Mouse (Mus musculus) myocyte (in vitro differentiated cells): ENCODE results near the gene Btla. TPM values are rescaled to one million over a fixed set of nuclear protein-coding genes. Genes with fewer than 3 reads are reported as not detected.

ENCODE experiments used
- H3K27me3 ChIP-seq: one replicate; pipeline ENCODE4 v1.6.1; 2011; ENCODE audit not compliant: control insufficient read depth, insufficient read depth, insufficient read length
- H3K36me3 ChIP-seq: one replicate; pipeline ENCODE4 v1.6.1; 2011; ENCODE audit not compliant: control insufficient read depth, insufficient read depth
- H3K4me2 ChIP-seq: one replicate; pipeline ENCODE4 v1.6.1; 2011; ENCODE audit warnings: low read depth, control low read depth
- H3K4me3 ChIP-seq: one replicate; pipeline ENCODE4 v1.5.1; 2011; ENCODE audit warnings: mild to moderate bottlenecking, control low read depth, moderate library complexity
- H3K79me2 ChIP-seq: one replicate; pipeline ENCODE4 v1.6.1; 2011; ENCODE audit not compliant: control insufficient read depth, insufficient read depth
- H3ac ChIP-seq: one replicate; pipeline ENCODE4 v1.6.1; 2011; ENCODE audit not compliant: control insufficient read depth, insufficient read length
- CEBPB ChIP-seq: IDR thresholded peaks from 2 replicates; pipeline ENCODE4 v1.6.1; 2011; ENCODE audit warnings: mild to moderate bottlenecking, moderate library complexity; ENCODE audit not compliant: poor library complexity, insufficient read depth, severe bottlenecking
- E2F4 ChIP-seq: IDR thresholded peaks from one replicate; pipeline ENCODE4 v1.6.1; 2011; ENCODE audit warnings: mild to moderate bottlenecking, control low read depth, moderate library complexity; ENCODE audit not compliant: insufficient read depth
- MAX ChIP-seq: IDR thresholded peaks from one replicate; pipeline ENCODE4 v1.6.1; 2011; ENCODE audit warnings: low read depth, mild to moderate bottlenecking, control low read depth
- MYOD1 ChIP-seq, 3 experiments: IDR thresholded peaks; one replicate each; pipeline ENCODE4 v1.6.1; 2011; ENCODE audit warnings: control low read depth in 2 of 3, low read depth in 2 of 3, mild to moderate bottlenecking in 2 of 3, moderate library complexity in 1 of 3; ENCODE audit not compliant: insufficient read length in 2 of 3, control insufficient read depth in 1 of 3
- MYOG ChIP-seq, 3 experiments: IDR thresholded peaks; one replicate each; pipeline ENCODE4 v1.6.1; 2011; ENCODE audit warnings: control low read depth in 2 of 3, low read depth in 2 of 3, mild to moderate bottlenecking in 2 of 3; ENCODE audit not compliant: insufficient read length in 2 of 3, control insufficient read depth in 1 of 3, insufficient read depth in 1 of 3
- POLR2A ChIP-seq: IDR thresholded peaks from one replicate; pipeline ENCODE4 v1.6.1; 2011; ENCODE audit warnings: low read depth, mild to moderate bottlenecking, control low read depth, moderate library complexity; ENCODE audit not compliant: insufficient read length
- POLR2AphosphoS2 ChIP-seq: IDR thresholded peaks from one replicate; pipeline ENCODE4 v1.6.1; 2011; ENCODE audit warnings: low read depth, control low read depth; ENCODE audit not compliant: insufficient read length
- REST ChIP-seq: IDR thresholded peaks from one replicate; pipeline ENCODE4 v1.6.1; 2011; ENCODE audit warnings: mild to moderate bottlenecking, control low read depth, moderate library complexity; ENCODE audit not compliant: insufficient read depth, insufficient read length
- SRF ChIP-seq: IDR thresholded peaks from one replicate; pipeline ENCODE4 v1.6.1; 2011; ENCODE audit warnings: low read depth; ENCODE audit not compliant: control insufficient read depth, insufficient read length
- TCF12 ChIP-seq: IDR thresholded peaks from one replicate; pipeline ENCODE4 v1.6.1; 2011; ENCODE audit warnings: mild to moderate bottlenecking, control low read depth; ENCODE audit not compliant: poor library complexity, insufficient read depth, severe bottlenecking
- TCF3 ChIP-seq: IDR thresholded peaks from one replicate; pipeline ENCODE4 v1.6.1; 2011; ENCODE audit warnings: low read depth, control low read depth; ENCODE audit not compliant: insufficient read length
- USF1 ChIP-seq: IDR thresholded peaks from one replicate; pipeline ENCODE4 v1.6.1; 2011; ENCODE audit warnings: low read depth, mild to moderate bottlenecking, control low read depth, moderate library complexity
- polyA plus RNA-seq: library from polyadenylated mRNA; unstranded; fragments of >200 nt; fragmentation: generic; extraction: Trizol; gene quantifications from one replicate; pipeline ENCODE4 v1.2.1, GENCODE M21; 2012; ENCODE audit warnings: missing spikeins

Btla gene
- 0.02 TPM for polyA plus RNA-seq

- peak within 1 kb of the TSS; percentile 10 for H3K4me2 ChIP-seq
- no peak within 1 kb of the TSS for H3K4me3 ChIP-seq
- H3K27me3 ChIP-seq = no peaks in the 10 kb centered on the region
- H3ac ChIP-seq = no peak within 1 kb of the TSS
- H3K36me3 ChIP-seq = no peaks in the 10 kb centered on the region
- TF ChIP-seq E2F4 = no peak
- TF ChIP-seq MYOG (IDR thresholded peaks at IDR 0.05; ENCODE audit: control insufficient read depth in 1 of 3, insufficient read depth in 1 of 3, insufficient read length in 2 of 3, low read depth in 2 of 3) = no peak
- no peaks in the 10 kb centered on the region for H3K79me2 ChIP-seq
Observed at GRCm38 (mm10) chr16:45223648-45224388, at the start of gene Btla. Gene Btla, plus strand, starts transcription at chr16:45224315.

DNA sequence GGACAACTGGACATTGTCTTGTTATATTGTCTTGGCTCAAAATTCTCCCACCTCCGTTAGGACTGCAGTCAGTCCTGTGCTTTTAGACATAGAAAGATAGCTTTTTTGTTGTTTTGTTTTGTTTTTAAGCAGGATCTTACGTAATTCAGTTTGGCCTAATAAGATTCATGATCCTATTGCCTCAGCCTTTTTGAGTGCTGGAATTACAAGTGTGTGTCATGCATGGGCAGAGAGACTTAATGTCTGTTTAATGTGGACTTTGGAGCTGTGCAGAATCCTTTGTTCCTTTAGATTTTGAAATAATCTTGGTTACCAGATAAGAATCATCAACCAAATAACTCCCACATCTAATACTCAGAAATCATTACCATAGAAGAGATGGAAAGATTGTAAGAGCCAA lies 45.6 kb upstream of the Btla start:
- Histone ChIP-seq H3K79me2 (peaks cover 5% of the 10 kb centered on the region), H3ac (no peak overlapping the region), H3K27me3 (no peaks in the 10 kb centered on the region), H3K4me3 (no peak overlapping the region), H3K4me2 (no peak overlapping the region), H3K36me3 (peaks cover 24% of the 10 kb centered on the region)
- no peak for TF ChIP-seq MYOD1 (IDR thresholded peaks at IDR 0.05; ENCODE audit: control insufficient read depth in 1 of 3, insufficient read length in 2 of 3, low read depth in 2 of 3)
- TF ChIP-seq TCF12 = no peak
- TF ChIP-seq POLR2A = no peak
- TF ChIP-seq SRF = no peak
- no peak for TF ChIP-seq MYOG (IDR thresholded peaks at IDR 0.05; ENCODE audit: control insufficient read depth in 1 of 3, insufficient read depth in 1 of 3, insufficient read length in 2 of 3, low read depth in 2 of 3)
- TF ChIP-seq POLR2AphosphoS2 = no peak
- no peak for TF ChIP-seq USF1
- no peak for TF ChIP-seq CEBPB
- no peak for TF ChIP-seq E2F4
- TF ChIP-seq TCF3 = no peak
- no peak for TF ChIP-seq REST

- Histone ChIP-seq H3K4me3 (no peak overlapping the region), H3K36me3 (peaks cover 34% of the 10 kb centered on the region), H3K4me2 (no peak overlapping the region), H3K79me2 (no peaks in the 10 kb centered on the region), H3ac (no peak overlapping the region), H3K27me3 (no peaks in the 10 kb centered on the region)
- TF ChIP-seq MYOG (IDR thresholded peaks at IDR 0.05; ENCODE audit: control insufficient read depth in 1 of 3, insufficient read depth in 1 of 3, insufficient read length in 2 of 3, low read depth in 2 of 3) (no peak), SRF (no peak), MAX (no peak)
Observed at GRCm38 (mm10) chr16:45181824-45182223, 42.3 kb upstream of the Btla start.

GRCm38 (mm10) chr16:45192613-45193012 lies 31.5 kb upstream of the Btla start:
- no peak overlapping the region for H3ac ChIP-seq
- TF ChIP-seq TCF3 (no peak), USF1 (no peak), E2F4 (no peak), SRF (no peak), POLR2AphosphoS2 (no peak), CEBPB (no peak), TCF12 (no peak), POLR2A (no peak), MAX (no peak), REST (no peak), MYOD1 (IDR thresholded peaks at IDR 0.05; ENCODE audit: control insufficient read depth in 1 of 3, insufficient read length in 2 of 3, low read depth in 2 of 3) (no peak), MYOG (IDR thresholded peaks at IDR 0.05; ENCODE audit: control insufficient read depth in 1 of 3, insufficient read depth in 1 of 3, insufficient read length in 2 of 3, low read depth in 2 of 3) (no peak)
- H3K4me2 ChIP-seq = no peak overlapping the region
- H3K27me3 ChIP-seq = no peaks in the 10 kb centered on the region
- peaks cover 28% of the 10 kb centered on the region for H3K36me3 ChIP-seq
- no peaks in the 10 kb centered on the region for H3K79me2 ChIP-seq
- H3K4me3 ChIP-seq = no peak overlapping the region

GRCm38 (mm10) chr16:45196816-45197215 lies 27.3 kb upstream of the Btla start:
- no peak for TF ChIP-seq REST
- no peak for TF ChIP-seq USF1
- TF ChIP-seq MYOG (IDR thresholded peaks at IDR 0.05; ENCODE audit: control insufficient read depth in 1 of 3, insufficient read depth in 1 of 3, insufficient read length in 2 of 3, low read depth in 2 of 3) = no peak
- TF ChIP-seq TCF12 = no peak
- TF ChIP-seq MYOD1 (IDR thresholded peaks at IDR 0.05; ENCODE audit: control insufficient read depth in 1 of 3, insufficient read length in 2 of 3, low read depth in 2 of 3) = no peak
- TF ChIP-seq SRF = no peak
- no peak for TF ChIP-seq E2F4
- TF ChIP-seq POLR2AphosphoS2 = no peak
- no peak for TF ChIP-seq MAX
- no peak for TF ChIP-seq TCF3
- no peak for TF ChIP-seq POLR2A
- no peaks in the 10 kb centered on the region for H3K27me3 ChIP-seq

More at GRCm38 (mm10) chr16:45196816-45197215, 27.3 kb upstream of the Btla start:
- no peaks in the 10 kb centered on the region for H3K36me3 ChIP-seq
- no peak overlapping the region for H3ac ChIP-seq
- no peaks in the 10 kb centered on the region for H3K79me2 ChIP-seq
- no peak overlapping the region for H3K4me2 ChIP-seq
- no peak overlapping the region for H3K4me3 ChIP-seq
